Mouse (Mus musculus) CD4-positive helper T cell, adult 2 months (primary cell): ENCODE data around the gene Zbtb16.

Experiments
- DNase-seq: peaks from one replicate; pipeline ENCODE4 v3.0.0-alpha.2; 2012; ENCODE audit warnings: low read depth, missing footprints, low spot score

The Zbtb16 gene

GRCm38 (mm10) chr9:48674359-48675015, 161.5 kb downstream of the Zbtb16 start:
- DNase-seq: no peak

GRCm38 (mm10) chr9:48673804-48674203, 162.2 kb downstream of the Zbtb16 start:
- no peak for DNase-seq

DNA sequence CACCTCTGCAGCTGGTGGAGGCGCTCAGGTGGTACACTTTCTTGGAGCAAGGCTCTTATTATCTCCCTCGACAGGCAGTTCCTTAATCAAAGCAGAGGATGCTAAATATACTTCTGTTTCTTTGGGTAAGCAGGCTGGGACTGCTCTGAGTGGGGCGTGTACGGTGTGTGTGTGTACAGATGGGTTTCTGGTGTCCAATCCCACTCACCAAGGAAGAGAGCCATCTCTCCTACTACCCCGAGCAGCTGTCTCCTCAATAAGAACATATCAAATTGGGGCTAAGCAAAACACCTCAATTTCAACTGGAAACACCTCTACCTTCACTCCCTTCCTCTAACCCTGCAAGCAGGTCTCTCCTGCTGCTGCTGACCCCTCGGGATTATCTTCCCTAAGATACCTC, 162.8 kb downstream of the Zbtb16 start:
- no peak for DNase-seq

DNA sequence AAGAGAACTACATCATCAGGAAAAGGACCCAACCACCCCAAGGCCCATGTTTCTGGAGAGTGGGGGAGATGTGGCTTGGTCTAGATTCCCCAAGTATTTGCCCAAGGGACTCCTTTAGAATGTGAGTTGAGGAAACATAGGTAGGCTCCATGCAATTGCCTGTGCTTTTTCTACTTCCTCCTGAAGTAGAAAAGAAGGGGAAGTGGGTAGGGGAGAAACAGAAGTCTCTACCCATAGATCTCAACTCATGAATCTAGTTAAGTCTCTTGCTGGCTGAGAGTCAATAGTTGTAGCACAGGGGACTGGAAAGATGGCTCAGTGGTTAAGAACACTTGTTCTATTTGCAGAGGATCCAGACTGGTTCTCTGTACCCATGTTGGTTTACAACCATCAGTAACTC, 164.2 kb downstream of the Zbtb16 start:
- DNase-seq: no peak

DNA sequence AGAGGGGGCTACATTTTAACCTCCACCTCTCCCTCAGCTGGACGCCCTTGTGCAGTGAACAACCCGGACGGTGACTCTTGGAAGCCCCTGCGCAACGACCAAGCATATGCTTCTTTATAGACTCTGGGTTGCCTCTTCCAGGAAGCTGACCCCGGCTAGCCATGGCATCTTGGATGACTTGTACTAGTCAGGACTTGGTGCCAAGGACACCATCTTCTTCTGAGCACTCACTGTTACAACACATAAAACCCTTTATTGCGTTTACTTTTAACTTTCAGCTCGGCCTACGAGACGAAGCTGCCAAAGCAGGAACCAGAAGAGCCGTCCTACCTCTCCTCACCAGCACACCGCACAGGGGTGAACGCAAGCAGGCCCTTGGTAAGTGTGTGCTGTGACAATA, 165.9 kb downstream of the Zbtb16 start:
- no peak for DNase-seq

DNA sequence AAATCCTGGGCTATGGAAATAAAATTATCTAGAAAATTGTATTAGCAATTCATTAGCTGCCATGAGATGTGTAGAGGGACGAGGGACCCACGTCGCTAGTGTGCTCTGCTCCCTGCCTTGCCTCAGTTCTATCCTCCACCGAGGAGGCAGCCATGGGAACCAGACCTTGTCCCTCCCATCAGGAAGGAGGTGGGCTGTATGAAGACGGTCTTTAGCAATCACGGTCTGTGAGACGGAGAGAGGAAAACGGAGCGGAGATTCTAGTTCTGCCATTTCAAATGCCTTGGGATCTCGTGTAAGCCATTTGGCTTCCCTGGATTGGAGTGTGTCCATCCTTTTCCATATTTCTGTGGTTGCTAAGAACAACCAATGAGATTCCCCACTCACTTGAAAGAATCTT, 166.3 kb downstream of the Zbtb16 start:
- DNase-seq: no peak

DNA sequence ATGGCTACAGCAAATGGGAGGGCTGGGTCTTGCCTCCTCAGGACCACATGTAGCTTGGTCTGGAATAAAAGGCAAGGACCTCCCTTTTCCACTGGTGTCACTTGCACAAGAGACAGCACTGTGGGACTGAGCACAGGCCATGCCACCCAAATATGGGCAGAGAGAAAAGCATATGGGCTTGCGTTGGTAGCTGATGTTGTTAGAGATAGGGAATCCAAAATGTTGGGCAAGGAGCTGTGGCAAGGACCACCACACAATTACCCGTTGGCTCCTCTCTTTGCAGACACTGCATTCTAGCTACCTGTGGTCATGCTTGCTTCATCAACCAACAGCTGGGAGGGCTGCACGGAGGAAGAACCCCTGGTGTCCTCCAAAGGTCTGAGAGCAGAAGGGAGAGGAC, 169.3 kb downstream of the Zbtb16 start:
- no peak for DNase-seq

DNA sequence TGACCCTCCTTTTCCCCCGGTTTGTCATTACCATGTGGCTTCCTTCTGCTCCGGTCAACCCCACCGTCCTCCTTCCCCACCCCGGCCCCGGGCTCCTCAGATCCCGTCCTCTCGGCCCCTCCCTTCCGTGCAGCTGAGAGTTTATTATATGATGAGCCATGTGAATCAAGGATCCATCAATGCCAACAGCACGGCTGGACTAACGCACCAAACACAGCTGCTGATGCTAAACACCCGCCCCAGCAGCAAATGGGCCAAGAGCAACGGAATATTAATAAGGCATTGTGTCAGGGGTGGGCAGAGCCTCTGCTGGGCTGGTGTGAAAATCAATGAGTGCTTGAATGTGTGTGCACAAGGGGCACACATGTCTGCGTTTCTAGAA, 173.0 kb downstream of the Zbtb16 start:
- no peak for DNase-seq

- DNase-seq: no peak
These were observed 173.5 kb downstream of the Zbtb16 start for GRCm38 (mm10) chr9:48662361-48663051.

GRCm38 (mm10) chr9:48661225-48662023, 174.6 kb downstream of the Zbtb16 start:
- DNase-seq: no peak

DNA sequence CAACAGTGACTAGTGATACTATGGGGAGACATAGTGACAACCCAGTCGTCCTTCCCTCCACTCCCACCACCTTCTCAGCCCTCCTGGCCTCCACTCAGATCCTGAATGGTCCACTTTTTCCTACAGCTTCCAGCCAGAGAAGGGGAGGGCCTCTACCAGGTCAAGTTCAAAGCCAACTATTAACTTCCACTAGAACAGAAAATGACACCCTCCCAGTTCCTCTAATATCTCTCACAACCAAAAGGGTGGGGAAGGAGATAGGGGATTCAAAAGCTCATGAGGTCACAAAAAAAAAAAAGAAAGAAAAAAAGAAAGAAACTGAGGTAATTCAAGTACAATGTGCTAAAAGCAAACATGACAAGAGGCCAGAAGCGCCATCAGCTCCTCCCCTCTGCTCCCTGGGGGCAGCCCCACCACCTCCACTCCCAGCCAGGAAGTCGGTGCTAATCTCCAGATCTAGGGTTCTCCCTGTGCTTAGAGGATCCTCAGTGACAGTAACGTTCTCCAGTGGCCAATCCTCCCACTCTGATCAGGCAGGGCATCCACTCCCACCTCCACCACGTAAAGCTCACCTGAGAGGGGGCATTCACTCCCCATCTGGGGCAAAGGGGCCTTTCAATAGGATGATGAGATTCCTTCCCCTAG, 180.4 kb downstream of the Zbtb16 start:
- no peak for DNase-seq

- no peak for DNase-seq
These were observed 181.3 kb downstream of the Zbtb16 start for GRCm38 (mm10) chr9:48654730-48655129.

- DNase-seq: no peak
These were observed 182.5 kb downstream of the Zbtb16 start for GRCm38 (mm10) chr9:48653399-48654070.

- no peak for DNase-seq
These were observed 184.0 kb downstream of the Zbtb16 start for GRCm38 (mm10) chr9:48652026-48652425.

DNA sequence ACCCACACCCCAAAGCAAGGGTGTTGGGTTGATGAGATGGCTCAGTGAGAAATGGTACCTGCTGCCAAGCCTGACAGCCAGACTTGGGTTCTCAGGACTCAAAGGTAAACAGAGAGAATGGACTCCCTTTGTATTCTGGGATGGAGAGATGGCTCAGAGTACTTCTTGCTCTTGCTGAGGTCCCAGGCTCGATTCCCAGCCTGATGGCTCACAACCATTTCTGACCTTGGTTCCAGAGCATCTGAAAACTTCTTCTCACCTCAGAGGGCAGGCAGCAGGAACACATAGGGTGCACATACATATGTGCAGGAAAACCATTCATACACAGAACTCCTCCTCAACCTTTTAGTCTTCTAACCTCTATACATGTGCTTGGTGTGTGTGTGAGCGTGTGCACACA, 185.2 kb downstream of the Zbtb16 start:
- no peak for DNase-seq

- no peak for DNase-seq
These were observed 186.0 kb downstream of the Zbtb16 start for GRCm38 (mm10) chr9:48649851-48650685.

DNA sequence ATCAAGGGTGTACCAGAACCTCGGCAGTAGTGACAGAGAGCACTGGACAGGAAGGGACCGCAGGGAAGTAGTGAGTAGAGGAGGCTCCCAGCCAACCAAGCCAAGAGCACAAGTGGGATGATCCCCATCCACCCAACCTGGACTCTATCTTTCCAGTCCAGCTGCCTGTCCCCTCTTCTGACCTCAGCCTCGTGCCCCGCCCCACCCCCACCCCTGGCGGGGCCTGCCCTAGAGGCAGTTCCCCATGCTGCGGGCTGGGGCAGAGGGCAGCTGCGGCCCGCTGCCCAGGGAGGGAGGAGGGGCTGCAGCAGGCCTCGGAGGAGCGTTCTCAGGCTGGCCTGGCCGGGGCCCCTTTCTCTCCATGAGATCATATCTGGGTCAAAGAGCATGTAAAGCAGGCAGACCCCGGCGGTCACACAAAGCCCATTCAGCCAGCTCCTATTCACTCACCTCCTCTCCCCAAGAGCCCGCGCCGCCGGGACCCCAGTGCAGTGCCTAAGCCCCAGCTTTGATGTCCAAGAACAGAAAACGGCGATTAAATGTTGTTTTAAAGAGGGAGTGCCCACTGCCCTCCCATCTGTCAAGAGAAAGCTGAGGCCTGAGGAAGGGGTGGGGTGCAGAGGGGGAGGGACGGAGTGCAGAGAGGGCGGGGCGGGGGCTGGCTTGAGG, 186.8 kb downstream of the Zbtb16 start:
- no peak for DNase-seq

GRCm38 (mm10) chr9:48648285-48649097, 187.5 kb downstream of the Zbtb16 start:
- no peak for DNase-seq

DNA sequence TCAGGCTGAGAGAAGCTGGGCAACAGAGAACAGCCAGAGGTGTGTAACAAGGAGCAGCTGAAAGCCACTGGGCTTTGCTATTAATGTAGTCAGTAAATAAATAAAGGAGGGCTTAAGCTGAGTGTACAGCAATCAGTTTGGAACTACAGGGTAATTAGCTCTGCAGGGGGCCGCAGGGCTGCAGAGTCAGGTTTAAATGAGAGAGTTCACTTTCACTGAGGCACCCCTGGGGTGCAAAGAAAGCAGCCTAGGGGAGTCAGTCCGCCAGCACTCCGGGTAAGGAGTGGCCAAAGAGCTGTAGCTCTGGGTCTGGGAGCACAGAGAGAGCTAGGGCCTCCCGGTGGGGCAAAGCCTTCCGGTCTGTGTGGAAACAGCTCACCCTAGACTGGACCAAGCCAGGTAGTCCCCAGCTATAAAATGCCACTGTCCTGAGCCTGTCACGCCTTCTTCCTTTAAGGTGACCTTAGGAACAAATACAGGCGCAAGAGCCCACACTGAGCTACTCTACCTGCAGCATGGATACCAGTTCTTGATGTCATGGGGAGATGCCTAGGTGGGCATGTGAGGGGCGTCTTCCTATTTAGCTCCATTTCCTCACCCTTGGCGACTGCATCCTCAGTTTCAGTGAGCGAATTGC, 188.3 kb downstream of the Zbtb16 start:
- DNase-seq: no peak
